Mouse (Mus musculus): ENCODE results near the gene Kcna10.
A peak's percentile ranks its signal among the peaks of the same experiment; 100 is the strongest.

The Kcna10 gene

DNA sequence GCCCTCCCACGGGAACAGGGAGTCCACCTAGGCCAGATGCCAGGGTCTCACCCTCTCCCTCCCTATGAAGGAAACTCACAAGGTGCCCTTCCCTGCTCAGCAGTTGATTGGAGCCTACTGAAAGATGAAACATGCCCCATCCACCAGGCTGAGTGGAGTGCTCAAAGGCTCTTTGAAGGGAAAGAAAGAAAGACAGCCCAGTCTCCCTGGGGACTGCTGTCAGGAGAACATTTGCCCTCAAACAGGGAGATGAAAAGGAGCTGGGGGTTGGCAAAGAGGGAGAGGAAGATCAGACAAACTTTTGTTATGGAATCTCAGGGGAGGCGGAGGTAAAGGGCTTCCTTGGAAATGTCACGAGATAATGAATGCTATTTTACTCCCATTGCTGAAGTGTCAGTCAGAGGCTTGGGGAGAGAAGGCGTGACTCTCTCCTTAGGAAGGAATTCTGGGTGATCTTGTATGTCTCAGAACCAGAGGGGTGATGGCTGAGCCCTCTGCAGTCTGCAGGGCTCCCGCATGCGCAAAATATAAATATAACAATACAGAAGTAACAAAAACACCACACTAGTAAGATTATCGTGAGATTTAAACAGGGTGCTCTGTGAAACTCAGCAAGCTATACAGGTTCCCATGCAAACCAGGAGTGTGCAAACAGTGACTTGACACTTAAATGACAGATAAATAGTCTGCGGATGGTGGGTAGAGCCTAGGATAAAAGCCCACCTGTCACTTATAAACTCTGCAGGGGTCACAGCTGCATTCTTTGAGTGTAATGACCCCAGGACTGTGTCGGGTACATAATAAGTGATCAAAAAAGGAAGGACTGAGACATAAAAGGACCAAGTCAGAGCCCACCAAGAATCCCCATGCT lies 18.7 kb downstream of the Kcna10 start:
- DNase-seq (ENCODE audit: low spot score) = no peak

- DNase-seq (ENCODE audit: low spot score) = no peak
Measured at GRCm38 (mm10) chr3:107204413-107204812, 21.6 kb downstream of the Kcna10 start.

DNA sequence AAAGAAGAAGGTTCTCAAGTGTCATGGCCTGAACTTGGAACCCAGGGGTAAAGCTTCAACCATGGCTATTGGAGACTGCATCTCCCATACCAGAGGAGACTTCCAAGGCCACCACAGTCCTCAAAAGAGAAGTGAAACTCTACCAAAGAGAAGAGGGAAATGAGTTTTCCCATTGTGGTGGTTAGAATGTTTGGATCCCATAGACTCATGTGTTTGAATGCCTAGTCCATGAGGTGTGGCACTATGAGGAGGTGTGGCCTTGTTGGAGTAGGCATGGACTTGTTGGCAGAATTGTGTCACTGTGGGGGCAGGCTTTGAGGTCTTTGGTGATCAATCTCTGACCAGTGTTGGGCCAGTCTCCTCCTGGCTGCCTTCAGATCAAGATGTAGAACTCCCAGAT lies 22.3 kb downstream of the Kcna10 start:
- no peak for DNase-seq (ENCODE audit: low spot score)

GRCm38 (mm10) chr3:107205994-107206393 lies 23.1 kb downstream of the Kcna10 start:
- peak; percentile 73 for DNase-seq (ENCODE audit: low spot score)

DNA sequence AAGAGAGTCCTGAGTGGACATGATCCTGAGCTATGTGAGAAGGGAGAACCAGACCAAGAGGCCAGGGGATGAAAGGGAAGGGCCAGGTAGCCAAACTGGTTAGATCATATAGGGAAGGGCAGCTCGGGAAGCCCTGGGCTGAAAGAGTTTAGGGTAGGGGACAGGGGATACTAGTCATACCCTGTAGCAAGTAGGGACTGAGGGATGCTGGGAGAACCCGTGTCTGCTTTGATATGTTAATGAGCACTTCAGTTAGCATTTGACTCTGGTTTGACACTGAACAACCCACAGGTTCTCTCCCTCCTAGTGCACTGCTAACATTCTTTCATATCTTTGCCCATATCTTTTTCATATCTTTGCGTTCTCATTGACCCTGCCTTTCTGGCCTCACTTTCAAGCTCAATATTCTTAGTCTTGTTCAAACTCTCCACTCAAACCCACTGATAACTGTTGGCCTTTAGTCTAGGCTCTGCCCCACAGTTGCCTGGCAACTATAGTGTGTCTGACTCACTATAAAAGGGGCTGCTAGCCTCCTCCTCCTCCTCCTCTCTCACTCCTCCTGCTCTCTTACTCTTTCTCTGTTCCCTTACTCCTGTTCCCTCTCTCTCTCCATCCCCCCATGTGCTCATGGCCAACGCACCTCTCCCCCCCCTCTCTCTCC lies 23.8 kb downstream of the Kcna10 start:
- no peak for DNase-seq (ENCODE audit: low spot score)

- DNase-seq (ENCODE audit: low spot score) = no peak
Measured at GRCm38 (mm10) chr3:107207625-107208253, 24.9 kb downstream of the Kcna10 start.

GRCm38 (mm10) chr3:107214606-107215005 lies 31.8 kb downstream of the Kcna10 start:
- no peak for DNase-seq (ENCODE audit: low spot score)

DNA sequence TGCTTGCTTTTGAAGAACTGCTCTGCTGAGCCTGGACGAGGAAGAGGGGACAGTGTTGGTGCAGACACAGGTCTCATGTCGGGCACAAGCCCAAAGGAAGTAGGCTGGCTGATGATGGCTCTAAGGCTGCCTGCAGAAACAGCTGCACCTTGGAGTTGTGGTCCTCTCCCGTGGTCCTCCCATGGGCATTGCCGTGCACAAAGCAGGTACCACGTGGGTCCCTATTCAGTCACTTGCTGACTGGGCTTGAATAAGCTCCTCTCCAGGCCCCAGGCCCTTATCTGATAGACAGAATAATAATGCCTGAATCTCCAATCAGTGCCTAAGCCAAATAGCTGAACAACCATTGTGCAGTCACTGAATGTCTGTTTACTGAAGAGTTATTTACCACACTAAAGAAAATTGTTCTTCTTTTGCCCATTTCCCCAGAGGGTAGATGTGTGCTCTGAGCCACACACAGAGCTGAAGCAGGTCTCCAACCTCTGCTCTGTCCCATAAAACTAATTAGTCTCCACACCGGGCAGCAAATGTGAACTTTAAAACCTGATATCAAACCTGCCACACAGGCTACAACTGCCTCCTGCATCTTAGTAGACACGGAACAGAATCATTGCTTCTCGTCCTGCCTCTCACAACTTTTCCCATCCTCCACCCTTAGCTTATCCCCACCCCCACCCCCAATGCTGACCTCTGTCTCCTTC lies 33.7 kb downstream of the Kcna10 start:
- no peak for DNase-seq (ENCODE audit: low spot score)

DNA sequence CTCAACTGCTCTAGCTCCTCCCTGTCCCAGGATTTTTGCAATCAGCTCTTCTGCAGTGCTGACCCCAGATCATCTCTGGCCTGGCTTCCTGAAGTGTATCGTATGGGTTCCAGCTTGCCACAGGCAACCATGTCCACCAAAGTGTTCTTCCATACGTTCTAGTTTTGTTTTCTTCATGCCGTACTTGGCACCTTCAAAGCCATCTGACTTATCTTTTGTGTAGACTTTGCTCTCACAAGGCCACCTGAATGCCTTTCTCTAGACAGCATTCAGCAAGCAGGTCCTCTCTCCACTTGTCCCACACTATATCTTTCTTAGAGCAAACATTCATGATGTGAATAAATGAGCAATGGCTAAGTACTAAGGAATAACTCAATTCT lies 34.2 kb downstream of the Kcna10 start:
- DNase-seq (ENCODE audit: low spot score) = no peak

- no peak for DNase-seq (ENCODE audit: low spot score)
Measured at GRCm38 (mm10) chr3:107218572-107218971, 35.7 kb downstream of the Kcna10 start.

DNA sequence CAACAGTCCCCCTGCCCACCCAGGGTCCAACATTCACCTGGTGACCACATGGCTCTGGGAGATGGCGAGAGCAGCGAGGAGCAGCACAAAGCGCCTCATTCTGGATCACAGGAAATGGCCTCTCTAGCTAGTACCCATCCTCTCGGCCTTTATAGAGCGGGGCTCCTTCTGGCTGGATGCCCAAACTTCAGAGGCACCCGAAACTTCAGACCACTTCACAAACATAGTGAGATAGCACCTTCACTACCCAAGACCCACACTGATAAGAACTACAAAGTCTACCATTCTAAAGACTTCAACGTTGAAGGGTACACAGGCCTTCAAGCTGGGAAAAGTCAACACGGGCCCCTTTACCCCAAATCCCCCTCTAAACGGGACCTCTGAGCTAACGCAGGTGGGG lies 38.8 kb downstream of the Kcna10 start, which contains the start of gene Cym:
Gene Cym (minus strand): TSS at position 125 of the 400 bp plus-strand sequence.
- DNase-seq (ENCODE audit: low spot score) = no peak

- DNase-seq (ENCODE audit: low spot score) = no peak
Measured at GRCm38 (mm10) chr3:107223230-107223629, 40.4 kb downstream of the Kcna10 start.

DNA sequence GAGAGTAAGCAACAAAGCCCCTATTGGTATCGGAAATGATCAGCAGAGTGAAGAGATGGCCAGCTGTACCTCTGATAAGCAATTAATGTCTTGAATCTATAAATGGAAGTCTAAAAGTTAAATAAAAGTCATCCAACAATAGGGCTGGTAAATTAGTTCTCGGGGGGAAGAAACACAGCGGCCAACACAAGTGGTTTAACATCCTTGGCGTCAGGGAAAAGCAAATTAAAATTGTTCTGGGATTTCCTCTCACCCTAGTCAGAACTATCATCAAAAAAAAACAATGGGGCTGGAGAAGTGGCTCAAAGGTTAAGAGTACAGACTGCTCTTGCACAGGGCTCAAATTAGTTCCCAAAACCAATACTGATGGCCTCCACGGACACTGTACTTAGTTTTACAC lies 43.0 kb downstream of the Kcna10 start:
- DNase-seq (ENCODE audit: low spot score) = no peak

DNA sequence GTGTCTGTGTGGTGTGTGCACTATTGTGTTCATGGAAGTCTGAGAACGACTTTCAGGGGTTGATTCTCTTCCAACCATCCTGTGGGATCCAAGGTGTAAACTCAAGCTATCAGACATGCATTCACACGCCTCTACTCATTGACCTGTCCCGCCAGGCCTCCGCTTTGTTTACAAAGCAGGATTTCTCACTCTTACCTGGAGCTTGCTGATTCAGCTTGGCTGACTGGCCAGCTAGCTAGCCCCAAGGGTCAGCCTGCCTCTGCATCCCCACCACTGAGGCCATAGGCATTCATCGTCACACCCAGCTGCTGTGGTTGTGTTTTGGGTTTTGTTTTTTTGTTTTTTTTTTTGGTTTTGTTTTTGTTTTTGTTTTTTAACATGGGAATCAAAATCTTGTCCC lies 46.4 kb downstream of the Kcna10 start:
- no peak for DNase-seq (ENCODE audit: low spot score)

- no peak for DNase-seq (ENCODE audit: low spot score)
Measured at GRCm38 (mm10) chr3:107229822-107230221, 47.0 kb downstream of the Kcna10 start.

DNA sequence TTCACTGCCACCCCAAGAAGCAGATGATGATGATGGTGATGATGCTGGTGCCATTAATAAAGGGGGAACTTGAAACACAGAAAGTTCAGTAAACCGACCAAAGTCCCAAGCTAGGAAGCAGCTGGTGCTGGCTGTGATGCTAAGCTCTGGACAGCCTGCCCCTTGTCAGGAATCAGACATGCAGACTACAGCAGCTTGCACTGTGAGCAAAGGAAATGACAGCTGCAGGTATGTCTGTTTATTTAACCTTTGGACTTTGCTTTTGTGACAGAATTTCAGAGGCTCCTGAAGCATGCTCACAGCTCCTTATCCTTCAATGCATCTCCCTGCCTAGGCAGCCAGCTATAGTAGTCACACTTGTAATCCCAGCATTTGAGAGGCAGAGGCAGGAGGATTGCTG lies 47.7 kb downstream of the Kcna10 start, which contains the start of gene A630076J17Rik:
Gene A630076J17Rik (plus strand): TSS at position 88 of the 400 bp plus-strand sequence.
- no peak for DNase-seq (ENCODE audit: low spot score)

- DNase-seq (ENCODE audit: low spot score) = no peak
Measured at GRCm38 (mm10) chr3:107231202-107231601, 48.3 kb downstream of the Kcna10 start.

GRCm38 (mm10) chr3:107233351-107233813 lies 50.5 kb downstream of the Kcna10 start:
- DNase-seq (ENCODE audit: low spot score) = peak; percentile 86

DNA sequence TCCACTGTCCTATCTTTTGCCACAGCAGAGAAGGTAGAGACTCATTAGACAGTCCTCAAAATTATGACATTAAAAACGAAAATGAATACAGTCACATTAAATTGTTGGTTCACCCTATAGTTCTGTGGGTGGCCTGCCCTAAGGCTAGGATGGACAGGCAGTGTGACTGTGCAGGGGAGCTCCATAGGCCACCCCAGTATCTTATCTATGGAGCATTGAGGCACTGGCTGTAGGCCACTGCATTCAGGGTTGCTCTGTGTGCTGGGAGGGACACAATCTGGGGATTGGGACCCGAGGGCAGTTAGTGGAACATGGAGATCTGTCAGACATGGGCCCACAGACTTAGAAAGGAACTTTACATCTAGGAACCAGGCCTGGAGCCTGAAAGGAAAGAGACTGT lies 51.1 kb downstream of the Kcna10 start:
- no peak for DNase-seq (ENCODE audit: low spot score)

DNA sequence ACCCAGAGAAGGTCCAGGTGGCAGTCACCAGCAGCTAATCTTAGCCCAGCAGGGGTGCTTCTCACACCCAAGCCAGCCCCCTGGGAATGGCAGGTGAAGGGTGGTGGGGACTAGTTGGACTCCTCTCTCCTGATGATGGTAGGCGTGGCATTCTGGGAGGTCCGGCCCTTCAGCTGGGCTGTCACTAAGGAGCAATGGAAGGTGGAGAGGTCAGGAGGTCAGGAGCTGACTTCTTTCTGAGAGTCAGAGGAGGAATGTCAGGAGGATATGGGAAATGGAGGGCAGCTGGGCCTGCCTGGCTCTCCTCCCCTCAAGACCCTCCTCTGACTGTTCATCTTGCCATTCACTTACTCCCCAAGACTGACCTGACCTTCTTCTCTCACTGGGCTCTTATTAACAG lies 55.2 kb downstream of the Kcna10 start:
- no peak for DNase-seq (ENCODE audit: low spot score)

- DNase-seq (ENCODE audit: low spot score) = no peak
Measured at GRCm38 (mm10) chr3:107238471-107238980, 55.7 kb downstream of the Kcna10 start.

DNA sequence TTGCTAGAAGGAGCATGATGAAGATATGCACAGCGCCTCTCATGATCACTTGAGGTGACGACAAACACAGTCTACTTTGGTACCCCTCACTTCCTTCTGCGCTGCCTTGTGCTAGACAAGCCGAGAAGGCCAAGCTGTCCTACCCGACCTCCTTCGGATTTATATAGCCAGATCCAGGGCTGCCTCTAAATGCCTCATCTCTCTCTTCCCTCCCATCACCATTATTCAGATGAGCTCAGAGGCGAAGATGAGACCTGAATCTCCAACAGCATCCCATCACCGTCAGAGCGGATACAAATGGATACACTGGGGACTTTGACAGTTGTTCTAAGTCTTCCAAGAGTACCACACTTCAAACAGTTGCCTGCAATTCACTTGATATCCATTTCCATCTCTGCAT lies 56.8 kb downstream of the Kcna10 start, which contains the start of gene Prok1:
Gene Prok1 (minus strand): TSS at position 101 of the 400 bp plus-strand sequence.
- no peak for DNase-seq (ENCODE audit: low spot score)
